Mouse (Mus musculus): ENCODE measurements around the gene Lysmd2. TPM values are rescaled to one million over a fixed set of nuclear protein-coding genes. Genes with fewer than 3 reads are reported as not detected.
A peak's percentile ranks its signal among the peaks of the same experiment; 100 is the strongest.

The Lysmd2 gene
- polyA plus RNA-seq (2014; fragmentation: Nextera tagmentation; extraction: Ambion mirVana), result 24.3 and 26.6 TPM in 2 replicates

- H3K4me3 ChIP-seq (ENCODE audit: low read depth, low read length), result peak within 1 kb of the TSS; percentile 71
- no peaks in the 10 kb centered on the region for H3K36me3 ChIP-seq (ENCODE audit: control insufficient read depth, insufficient read depth, low read length)
- H3K27me3 ChIP-seq (replicated peaks; ENCODE audit: control insufficient read depth, insufficient read depth, low read length), result no peaks in the 10 kb centered on the region
- H3K9ac ChIP-seq (ENCODE audit: low read length), result peak within 1 kb of the TSS; percentile 83
- H3K4me2 ChIP-seq (ENCODE audit: low read length), result peak within 1 kb of the TSS; percentile 79
- H3K9me3 ChIP-seq (ENCODE audit: control insufficient read depth, low read length), result no peaks in the 10 kb centered on the region
- under 1% methylated on average over 65 of the region's 94 CpGs for WGBS
- DNase-seq (ENCODE audit: low spot score) (peak; percentile 86), ATAC-seq (replicated peaks; ENCODE audit: low FRiP score, low TSS enrichment, low read depth) (peak; percentile 90)
- peak within 1 kb of the TSS; percentile 86 for H3K27ac ChIP-seq (ENCODE audit: low read depth)
- no peaks in the 10 kb centered on the region; the same call in 1 of the 2 replicates for H3K4me1 ChIP-seq (replicated peaks; ENCODE audit: control insufficient read depth, insufficient read depth, low read length)
These were observed at the start of gene Lysmd2 for GRCm38 (mm10) chr9:75625556-75626307. TSS of gene Lysmd2 (plus strand) at chr9:75625741.

- H3K27ac ChIP-seq (ENCODE audit: low read depth), result no peak overlapping the region
- H3K27me3 ChIP-seq (replicated peaks; ENCODE audit: control insufficient read depth, insufficient read depth, low read length), result no peaks in the 10 kb centered on the region
- ATAC-seq (replicated peaks; ENCODE audit: low FRiP score, low TSS enrichment, low read depth), result no peak
- WGBS, result 95% methylated on average over 6 of the region's 6 CpGs
- H3K4me2 ChIP-seq (ENCODE audit: low read length), result no peak overlapping the region
- H3K9ac ChIP-seq (ENCODE audit: low read length), result no peak overlapping the region
- no peaks in the 10 kb centered on the region for H3K36me3 ChIP-seq (ENCODE audit: control insufficient read depth, insufficient read depth, low read length)
- no peaks in the 10 kb centered on the region for H3K4me1 ChIP-seq (replicated peaks; ENCODE audit: control insufficient read depth, insufficient read depth, low read length)
- no peaks in the 10 kb centered on the region for H3K9me3 ChIP-seq (ENCODE audit: control insufficient read depth, low read length)
- H3K4me3 ChIP-seq (ENCODE audit: low read depth, low read length), result no peak overlapping the region
- no peak for DNase-seq (ENCODE audit: low spot score)
These were observed 46.2 kb upstream of the Lysmd2 start for GRCm38 (mm10) chr9:75579321-75579720.

- H3K27me3 ChIP-seq (replicated peaks; ENCODE audit: control insufficient read depth, insufficient read depth, low read length), result no peaks in the 10 kb centered on the region
- no peak overlapping the region for H3K4me2 ChIP-seq (ENCODE audit: low read length)
- no peak overlapping the region for H3K4me3 ChIP-seq (ENCODE audit: low read depth, low read length)
- H3K9ac ChIP-seq (ENCODE audit: low read length), result no peak overlapping the region
- ATAC-seq (replicated peaks; ENCODE audit: low FRiP score, low TSS enrichment, low read depth), result no peak
- H3K36me3 ChIP-seq (ENCODE audit: control insufficient read depth, insufficient read depth, low read length), result no peaks in the 10 kb centered on the region
- no peak for DNase-seq (ENCODE audit: low spot score)
- H3K27ac ChIP-seq (ENCODE audit: low read depth), result no peak overlapping the region
- H3K4me1 ChIP-seq (replicated peaks; ENCODE audit: control insufficient read depth, insufficient read depth, low read length), result no peaks in the 10 kb centered on the region
- no peaks in the 10 kb centered on the region for H3K9me3 ChIP-seq (ENCODE audit: control insufficient read depth, low read length)
- 58% methylated on average over 7 of the region's 7 CpGs for WGBS
These were observed 43.7 kb upstream of the Lysmd2 start for GRCm38 (mm10) chr9:75581694-75582350.

GRCm38 (mm10) chr9:75589850-75590790 is 35.4 kb upstream of the Lysmd2 start:
- H3K4me2 ChIP-seq (ENCODE audit: low read length), result no peak overlapping the region
- H3K9me3 ChIP-seq (ENCODE audit: control insufficient read depth, low read length), result no peaks in the 10 kb centered on the region
- ATAC-seq (replicated peaks; ENCODE audit: low FRiP score, low TSS enrichment, low read depth) (peak; percentile 60; the same call in 1 of the 2 replicates), DNase-seq (ENCODE audit: low spot score) (no peak)
- no peak overlapping the region for H3K4me3 ChIP-seq (ENCODE audit: low read depth, low read length)
- H3K27ac ChIP-seq (ENCODE audit: low read depth), result no peak overlapping the region
- no peaks in the 10 kb centered on the region for H3K36me3 ChIP-seq (ENCODE audit: control insufficient read depth, insufficient read depth, low read length)
- WGBS, result 81% methylated on average over 15 of the region's 15 CpGs
- H3K9ac ChIP-seq (ENCODE audit: low read length), result no peak overlapping the region
- H3K4me1 ChIP-seq (replicated peaks; ENCODE audit: control insufficient read depth, insufficient read depth, low read length), result no peaks in the 10 kb centered on the region
- no peaks in the 10 kb centered on the region for H3K27me3 ChIP-seq (replicated peaks; ENCODE audit: control insufficient read depth, insufficient read depth, low read length)

- Histone ChIP-seq H3K4me3 (ENCODE audit: low read depth, low read length) (no peak overlapping the region), H3K4me1 (replicated peaks; ENCODE audit: control insufficient read depth, insufficient read depth, low read length) (no peaks in the 10 kb centered on the region), H3K27me3 (replicated peaks; ENCODE audit: control insufficient read depth, insufficient read depth, low read length) (no peaks in the 10 kb centered on the region), H3K27ac (ENCODE audit: low read depth) (no peak overlapping the region), H3K36me3 (ENCODE audit: control insufficient read depth, insufficient read depth, low read length) (no peaks in the 10 kb centered on the region), H3K9me3 (ENCODE audit: control insufficient read depth, low read length) (no peaks in the 10 kb centered on the region), H3K4me2 (ENCODE audit: low read length) (no peak overlapping the region), H3K9ac (ENCODE audit: low read length) (no peak overlapping the region)
- WGBS, result 90% methylated on average over 5 of the region's 5 CpGs
- ATAC-seq (replicated peaks; ENCODE audit: low FRiP score, low TSS enrichment, low read depth) (no peak), DNase-seq (ENCODE audit: low spot score) (peak; percentile 33)
These were observed 32.1 kb upstream of the Lysmd2 start for GRCm38 (mm10) chr9:75593481-75593880.

GRCm38 (mm10) chr9:75597036-75597435 is 28.5 kb upstream of the Lysmd2 start:
- Histone ChIP-seq H3K4me3 (ENCODE audit: low read depth, low read length) (no peak overlapping the region), H3K36me3 (ENCODE audit: control insufficient read depth, insufficient read depth, low read length) (no peaks in the 10 kb centered on the region), H3K9ac (ENCODE audit: low read length) (no peak overlapping the region), H3K27me3 (replicated peaks; ENCODE audit: control insufficient read depth, insufficient read depth, low read length) (no peaks in the 10 kb centered on the region), H3K9me3 (ENCODE audit: control insufficient read depth, low read length) (no peaks in the 10 kb centered on the region), H3K4me2 (ENCODE audit: low read length) (no peak overlapping the region), H3K4me1 (replicated peaks; ENCODE audit: control insufficient read depth, insufficient read depth, low read length) (peaks cover 16% of the 10 kb centered on the region; the same call in 1 of the 2 replicates), H3K27ac (ENCODE audit: low read depth) (no peak overlapping the region)
- ATAC-seq (replicated peaks; ENCODE audit: low FRiP score, low TSS enrichment, low read depth) (no peak), DNase-seq (ENCODE audit: low spot score) (peak; percentile 25)
- 88% methylated on average over 13 of the region's 13 CpGs for WGBS

- Histone ChIP-seq H3K9me3 (ENCODE audit: control insufficient read depth, low read length) (no peaks in the 10 kb centered on the region), H3K9ac (ENCODE audit: low read length) (no peak overlapping the region), H3K36me3 (ENCODE audit: control insufficient read depth, insufficient read depth, low read length) (no peaks in the 10 kb centered on the region), H3K4me2 (ENCODE audit: low read length) (no peak overlapping the region), H3K4me3 (ENCODE audit: low read depth, low read length) (no peak overlapping the region), H3K4me1 (replicated peaks; ENCODE audit: control insufficient read depth, insufficient read depth, low read length) (peaks cover 16% of the 10 kb centered on the region; the same call in 1 of the 2 replicates), H3K27ac (ENCODE audit: low read depth) (no peak overlapping the region), H3K27me3 (replicated peaks; ENCODE audit: control insufficient read depth, insufficient read depth, low read length) (no peaks in the 10 kb centered on the region)
- DNase-seq (ENCODE audit: low spot score) (peak; percentile 32), ATAC-seq (replicated peaks; ENCODE audit: low FRiP score, low TSS enrichment, low read depth) (no peak)
- WGBS, result 88% methylated on average over 4 of the region's 4 CpGs
These were observed 27.9 kb upstream of the Lysmd2 start for GRCm38 (mm10) chr9:75597596-75597995.

- Histone ChIP-seq H3K27me3 (replicated peaks; ENCODE audit: control insufficient read depth, insufficient read depth, low read length) (no peaks in the 10 kb centered on the region), H3K4me3 (ENCODE audit: low read depth, low read length) (no peak overlapping the region), H3K4me2 (ENCODE audit: low read length) (no peak overlapping the region), H3K9ac (ENCODE audit: low read length) (no peak overlapping the region), H3K4me1 (replicated peaks; ENCODE audit: control insufficient read depth, insufficient read depth, low read length) (peaks cover 16% of the 10 kb centered on the region; the same call in 1 of the 2 replicates), H3K27ac (ENCODE audit: low read depth) (no peak overlapping the region), H3K9me3 (ENCODE audit: control insufficient read depth, low read length) (no peaks in the 10 kb centered on the region), H3K36me3 (ENCODE audit: control insufficient read depth, insufficient read depth, low read length) (no peaks in the 10 kb centered on the region)
- WGBS, result 53% methylated on average over 5 of the region's 5 CpGs
- DNase-seq (ENCODE audit: low spot score) (peak; percentile 50), ATAC-seq (replicated peaks; ENCODE audit: low FRiP score, low TSS enrichment, low read depth) (no peak)
These were observed 26.2 kb upstream of the Lysmd2 start for GRCm38 (mm10) chr9:75599191-75599841.

Measured in intestine, embryonic 14.5 days (tissue).